In the genomic region with DNA sequence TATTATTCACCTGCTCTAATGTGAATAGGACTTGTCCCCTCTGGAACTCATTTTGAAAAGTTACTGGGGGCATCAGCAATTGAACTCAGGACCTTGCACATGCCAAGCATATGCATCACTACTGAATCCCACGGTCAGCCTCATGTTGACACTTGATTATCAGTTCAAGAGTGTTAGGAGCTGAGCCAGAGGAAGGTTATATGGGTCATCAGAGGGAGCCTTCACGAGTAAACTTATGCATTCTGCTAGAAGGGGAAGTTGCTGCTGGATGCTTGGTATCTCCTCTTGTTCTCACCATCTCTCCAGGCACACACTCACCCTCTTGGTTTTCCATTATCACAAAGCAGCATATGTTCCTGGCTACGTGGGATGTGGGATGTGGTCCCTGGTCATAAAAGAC, we compare ENCODE assay signal across 11 mouse cellular contexts. TPM values are rescaled to one million over a fixed set of nuclear protein-coding genes. Genes with fewer than 3 reads are reported as not detected.
DNase-seq lines count a peak whose midpoint lies in the region; ATAC-seq and TF ChIP-seq lines count a peak whose summit lies in the region.
"Had no signal": no experiment of that assay in that cellular context is flagged by ENCODE, and none has a peak within 500 bp of the region (broad histone marks: within the 10 kb centered on the region; RNA-seq: fewer than 3 reads in every experiment).

No protein-coding gene starts in this region.

- no peak for TF ChIP-seq CTCF in forebrain, postnatal 0 days (IDR thresholded peaks at IDR 0.05; ENCODE audit: low read depth)
- no peak for TF ChIP-seq CTCF in brain, embryonic 14.5 days (IDR thresholded peaks at IDR 0.05; ENCODE audit: borderline replicate concordance, extremely low read depth, insufficient read depth, insufficient read length)

- peaks cover 32% of the 10 kb centered on the region for H3K4me1 ChIP-seq in forebrain, embryonic 10.5 days
- peaks cover 14% of the 10 kb centered on the region; the same call in 1 of the 2 replicates for H3K4me1 ChIP-seq in forebrain, postnatal 0 days (ENCODE audit: insufficient read depth)
- peaks cover 25% of the 10 kb centered on the region for H3K4me1 ChIP-seq in hindbrain, embryonic 13.5 days (replicated peaks)
- H3K4me1 ChIP-seq in midbrain, embryonic 15.5 days = peaks cover 19% of the 10 kb centered on the region
- no peaks in the 10 kb centered on the region; the same call in 1 of the 2 replicates for H3K4me1 ChIP-seq in limb, embryonic 10.5 days
- H3K4me1 ChIP-seq: lung, embryonic 15.5 days; stomach, embryonic 15.5 days had no signal

- no peak overlapping the region for H3K9ac ChIP-seq in forebrain, postnatal 0 days
- no peak overlapping the region for H3K9ac ChIP-seq in hindbrain, embryonic 13.5 days
- no peak overlapping the region for H3K9ac ChIP-seq in midbrain, embryonic 15.5 days
- H3K9ac ChIP-seq: lung, embryonic 15.5 days; stomach, embryonic 15.5 days had no signal

- 61% methylated on average over 3 of the region's 3 CpGs for WGBS in forebrain, embryonic 10.5 days
- 14% methylated on average over 3 of the region's 3 CpGs for WGBS in forebrain, postnatal 0 days
- 26% methylated on average over 3 of the region's 3 CpGs for WGBS in hindbrain, embryonic 13.5 days
- WGBS in midbrain, embryonic 15.5 days = 17% methylated on average over 3 of the region's 3 CpGs
- WGBS in limb, embryonic 10.5 days = 66% methylated on average over 3 of the region's 3 CpGs

- TF ChIP-seq POLR2A in brain, embryonic 14.5 days (IDR thresholded peaks at IDR 0.05; ENCODE audit: borderline replicate concordance, extremely low read depth, insufficient read depth, insufficient read length, poor library complexity, severe bottlenecking) = no peak

- H3K4me2 ChIP-seq in forebrain, postnatal 0 days (ENCODE audit: low read depth) = no peak overlapping the region
- no peak overlapping the region for H3K4me2 ChIP-seq in hindbrain, embryonic 13.5 days
- no peak overlapping the region for H3K4me2 ChIP-seq in midbrain, embryonic 15.5 days
- H3K4me2 ChIP-seq: lung, embryonic 15.5 days; stomach, embryonic 15.5 days had no signal

- H3K27ac ChIP-seq in forebrain, embryonic 10.5 days = peak overlapping the region; percentile 77; the same call in 1 of the 2 replicates
- no peak overlapping the region for H3K27ac ChIP-seq in forebrain, postnatal 0 days (ENCODE audit: low read depth, low read length)
- H3K27ac ChIP-seq in hindbrain, embryonic 13.5 days = peak overlapping the region; percentile 88
- H3K27ac ChIP-seq in midbrain, embryonic 15.5 days = peak overlapping the region; percentile 51
- H3K27ac ChIP-seq in limb, embryonic 10.5 days = no peak overlapping the region
- H3K27ac ChIP-seq: lung, embryonic 15.5 days; stomach, embryonic 15.5 days had no signal

- no peaks in the 10 kb centered on the region for H3K36me3 ChIP-seq in forebrain, embryonic 10.5 days (replicated peaks)
- H3K36me3 ChIP-seq in forebrain, postnatal 0 days (ENCODE audit: insufficient read depth) = no peaks in the 10 kb centered on the region
- no peaks in the 10 kb centered on the region for H3K36me3 ChIP-seq in hindbrain, embryonic 13.5 days
- H3K36me3 ChIP-seq in midbrain, embryonic 15.5 days (replicated peaks) = no peaks in the 10 kb centered on the region
- no peaks in the 10 kb centered on the region for H3K36me3 ChIP-seq in limb, embryonic 10.5 days
- H3K36me3 ChIP-seq: lung, embryonic 15.5 days; stomach, embryonic 15.5 days had no signal

- no peak for DNase-seq in forebrain, embryonic 10.5 days (ENCODE audit: extremely low spot score, low spot score)
- DNase-seq in forebrain, postnatal 0 days = no peak
- peak; percentile 69 for DNase-seq in brain, embryonic 14.5 days (ENCODE audit: low read depth)
- DNase-seq in limb, embryonic 10.5 days (ENCODE audit: low spot score) = no peak
- DNase-seq in frontal cortex, postnatal 14 days (ENCODE audit: low spot score in 2 of 2) = no peak
- DNase-seq in kidney, postnatal 36 days = no peak

- no peak for ATAC-seq in forebrain, postnatal 0 days
- ATAC-seq in hindbrain, embryonic 13.5 days (ENCODE audit: low FRiP score) = 0 out of 2 replicates have a peak, but pooled peaks have one; percentile 21
- ATAC-seq in midbrain, embryonic 15.5 days (replicated peaks) = peak; percentile 31

- H3K27me3 ChIP-seq in forebrain, embryonic 10.5 days (ENCODE audit: poor library complexity, severe bottlenecking) = no peaks in the 10 kb centered on the region
- H3K27me3 ChIP-seq in forebrain, postnatal 0 days (ENCODE audit: insufficient read depth, low read length) = no peaks in the 10 kb centered on the region
- H3K27me3 ChIP-seq in hindbrain, embryonic 13.5 days = no peaks in the 10 kb centered on the region
- no peaks in the 10 kb centered on the region for H3K27me3 ChIP-seq in midbrain, embryonic 15.5 days (replicated peaks)
- no peaks in the 10 kb centered on the region for H3K27me3 ChIP-seq in limb, embryonic 10.5 days (ENCODE audit: low read depth, poor library complexity, severe bottlenecking)
- H3K27me3 ChIP-seq: lung, embryonic 15.5 days; Patski; stomach, embryonic 15.5 days had no signal

- no peaks in the 10 kb centered on the region for H3K9me3 ChIP-seq in forebrain, embryonic 10.5 days
- no peaks in the 10 kb centered on the region for H3K9me3 ChIP-seq in forebrain, postnatal 0 days (ENCODE audit: low read length)
- no peaks in the 10 kb centered on the region for H3K9me3 ChIP-seq in hindbrain, embryonic 13.5 days
- H3K9me3 ChIP-seq in midbrain, embryonic 15.5 days = no peaks in the 10 kb centered on the region
- H3K9me3 ChIP-seq in limb, embryonic 10.5 days (replicated peaks) = no peaks in the 10 kb centered on the region
- H3K9me3 ChIP-seq: lung, embryonic 15.5 days; stomach, embryonic 15.5 days had no signal

- no peak overlapping the region for H3K4me3 ChIP-seq in forebrain, embryonic 10.5 days
- no peak overlapping the region for H3K4me3 ChIP-seq in forebrain, postnatal 0 days (ENCODE audit: low read depth, low read length)
- H3K4me3 ChIP-seq in hindbrain, embryonic 13.5 days = no peak overlapping the region
- H3K4me3 ChIP-seq in midbrain, embryonic 15.5 days = no peak overlapping the region
- no peak overlapping the region for H3K4me3 ChIP-seq in limb, embryonic 10.5 days
- H3K4me3 ChIP-seq: lung, embryonic 15.5 days; stomach, embryonic 15.5 days had no signal

RNA-seq across cellular contexts. Expression of gene Ngly1, which starts 47.4 kb away (rescaled TPM):
- 17.8 and 18.0 TPM in 2 replicates for polyA plus RNA-seq in forebrain, embryonic 10.5 days (2016; fragmentation: Nextera tagmentation; extraction: Ambion mirVana)
- total RNA-seq in forebrain, postnatal 0 days (2014; rRNA removed) = 25.5 and 25.6 TPM in 2 replicates
- polyA plus RNA-seq in forebrain, postnatal 0 days (2015; fragmentation: Nextera tagmentation; extraction: Ambion mirVana) = 21.2 and 22.9 TPM in 2 replicates
- 13.0 and 13.7 TPM in 2 replicates for polyA plus RNA-seq in brain, embryonic 14.5 days (2012; rRNA removed)
- 26.3 and 27.0 TPM in 2 replicates for polyA plus RNA-seq in hindbrain, embryonic 13.5 days (2015; fragmentation: Nextera tagmentation; extraction: Ambion mirVana)
- 25.4 and 26.0 TPM in 2 replicates for polyA plus RNA-seq in midbrain, embryonic 15.5 days (2015; fragmentation: Nextera tagmentation; extraction: Ambion mirVana)
- polyA plus RNA-seq in limb, embryonic 10.5 days (2016; fragmentation: Nextera tagmentation; extraction: Ambion mirVana) = 15.4 and 19.8 TPM in 2 replicates

RNA-seq across cellular contexts. Expression of gene Oxsm, which starts 47.9 kb away (rescaled TPM):
- 1.3 and 1.6 TPM in 2 replicates for polyA plus RNA-seq in forebrain, embryonic 10.5 days (2016; fragmentation: Nextera tagmentation; extraction: Ambion mirVana)
- total RNA-seq in forebrain, postnatal 0 days (2014; rRNA removed) = 4.2 and 4.3 TPM in 2 replicates
- 0.84 and 1.2 TPM in 2 replicates for polyA plus RNA-seq in forebrain, postnatal 0 days (2015; fragmentation: Nextera tagmentation; extraction: Ambion mirVana)
- polyA plus RNA-seq in brain, embryonic 14.5 days (2012; rRNA removed) = 3.2 and 4.3 TPM in 2 replicates
- polyA plus RNA-seq in hindbrain, embryonic 13.5 days (2015; fragmentation: Nextera tagmentation; extraction: Ambion mirVana) = 1.1 and 1.8 TPM in 2 replicates
- polyA plus RNA-seq in midbrain, embryonic 15.5 days (2015; fragmentation: Nextera tagmentation; extraction: Ambion mirVana) = 1.9 and 2.1 TPM in 2 replicates
- 1.3 and 1.8 TPM in 2 replicates for polyA plus RNA-seq in limb, embryonic 10.5 days (2016; fragmentation: Nextera tagmentation; extraction: Ambion mirVana)

Comparison
In these comparisons a context has a peak if more than half of its experiments do, and no peak if none do; other contexts are left out.
1. H3K27ac ChIP-seq: peak in forebrain, embryonic 10.5 days (single experiment), hindbrain, embryonic 13.5 days (single experiment) and midbrain, embryonic 15.5 days (single experiment); none in forebrain, postnatal 0 days (single experiment) and limb, embryonic 10.5 days (single experiment).